Mouse (Mus musculus) neural tube, embryonic 12.5 days (tissue): ENCODE data around the gene Kctd19. TPM values are rescaled to one million over a fixed set of nuclear protein-coding genes. Genes with fewer than 3 reads are reported as not detected.

Experiments
- ATAC-seq: fragments of 200-750 bp; cut with Nextera tagmentation; 2 replicates; pipeline ENCODE4 v1.8.0; 2017; ENCODE audit warnings: low read depth, mild to moderate bottlenecking, moderate TSS enrichment, moderate library complexity; ENCODE audit not compliant: low FRiP score
- H3K27ac ChIP-seq: fragments of 300-500 bp; sonication (generic); 2 replicates; pipeline ENCODE4 v1.5.1; 2016
- H3K27me3 ChIP-seq: fragments of 300-500 bp; sonication (generic); replicated peaks from 2 replicates; pipeline ENCODE4 v1.6.1; 2016; ENCODE audit warnings: mild to moderate bottlenecking
- H3K36me3 ChIP-seq: fragments of 300-500 bp; sonication (generic); 2 replicates; pipeline ENCODE4 v1.6.1; 2016; ENCODE audit warnings: mild to moderate bottlenecking
- H3K4me1 ChIP-seq: fragments of 300-500 bp; sonication (generic); 2 replicates; pipeline ENCODE4 v1.6.1; 2016
- H3K4me2 ChIP-seq: fragments of 300-500 bp; sonication (generic); replicated peaks from 2 replicates; pipeline ENCODE4 v1.6.1; 2016; ENCODE audit warnings: mild to moderate bottlenecking
- H3K4me3 ChIP-seq: fragments of 300-500 bp; sonication (generic); 2 replicates; pipeline ENCODE4 v1.5.1; 2016
- H3K9ac ChIP-seq: fragments of 300-500 bp; sonication (generic); 2 replicates; pipeline ENCODE4 v1.6.1; 2016; ENCODE audit warnings: mild to moderate bottlenecking
- H3K9me3 ChIP-seq: fragments of 300-500 bp; sonication (generic); 2 replicates; pipeline ENCODE4 v1.6.1; 2016; ENCODE audit warnings: mild to moderate bottlenecking
- WGBS: fragments of 180-500 bp; shearing (Covaris S2); methylation state at CpG from one replicate; pipeline ENCODE4 v1.1.7; 2016; 5-methylcytosine and 5-hydroxymethylcytosine counted together
- polyA plus RNA-seq: library from polyadenylated mRNA; unstranded; fragments of >200 nt; fragmentation: Nextera tagmentation; extraction: Ambion mirVana; gene quantifications from 2 replicates; pipeline ENCODE4 v1.2.1, GENCODE M21; 2016

Gene Kctd19
- polyA plus RNA-seq, 1 experiment from 2014 or later = not detected

DNA sequence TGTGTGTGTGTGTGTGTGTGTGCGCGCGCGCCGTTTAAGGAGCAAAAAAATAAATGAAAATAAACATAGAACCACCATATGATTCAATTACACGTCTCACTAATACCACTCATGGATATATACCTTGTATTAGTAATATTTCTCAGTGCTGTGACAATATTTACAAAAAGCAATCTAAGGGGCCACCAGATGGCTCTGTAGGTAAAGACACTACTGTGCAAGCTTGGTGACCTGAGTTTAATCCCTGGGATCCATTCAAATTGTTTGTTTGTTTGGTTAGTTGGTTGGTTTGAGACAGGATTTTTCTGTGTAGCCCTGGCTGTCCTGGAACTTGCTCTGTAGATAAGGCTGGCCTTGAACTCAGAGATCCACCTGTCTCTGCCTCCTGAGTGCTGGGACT lies 3.4 kb downstream of the Kctd19 start:
- no peak overlapping the region for H3K9ac ChIP-seq
- H3K36me3 ChIP-seq = no peaks in the 10 kb centered on the region
- no peak overlapping the region for H3K4me3 ChIP-seq
- no peak overlapping the region for H3K27ac ChIP-seq
- no peaks in the 10 kb centered on the region for H3K9me3 ChIP-seq
- no peak for ATAC-seq
- WGBS = 96% methylated on average over 6 of the region's 6 CpGs
- peaks cover 7% of the 10 kb centered on the region for H3K4me1 ChIP-seq
- H3K27me3 ChIP-seq = peaks cover 10% of the 10 kb centered on the region
- no peak overlapping the region for H3K4me2 ChIP-seq

DNA sequence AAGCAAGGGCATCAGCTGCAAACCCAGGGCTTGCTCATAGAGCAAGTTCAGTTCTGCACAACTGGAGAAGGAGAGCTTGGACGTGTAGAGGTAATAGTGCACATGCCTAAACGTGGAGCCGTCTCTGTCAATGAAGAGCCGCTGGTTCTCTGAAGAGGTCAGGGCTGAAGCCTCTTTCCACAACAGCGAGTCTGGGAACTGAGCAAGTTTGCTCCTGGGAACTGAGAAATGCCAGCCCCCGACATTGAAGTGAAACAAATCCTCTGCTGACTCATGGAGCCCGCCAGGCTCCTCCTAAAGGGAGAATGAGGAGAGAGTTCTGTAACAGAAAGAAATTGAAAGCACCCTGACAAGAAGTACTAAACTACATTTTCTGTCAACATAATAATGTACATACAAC lies 5.0 kb downstream of the Kctd19 start:
- Histone ChIP-seq H3K9ac (no peak overlapping the region), H3K27me3 (peaks cover 2% of the 10 kb centered on the region), H3K4me2 (no peak overlapping the region), H3K27ac (no peak overlapping the region), H3K4me1 (peaks cover 2% of the 10 kb centered on the region), H3K36me3 (no peaks in the 10 kb centered on the region), H3K9me3 (no peaks in the 10 kb centered on the region), H3K4me3 (no peak overlapping the region)
- ATAC-seq = no peak
- WGBS = 67% methylated on average over 7 of the region's 7 CpGs

DNA sequence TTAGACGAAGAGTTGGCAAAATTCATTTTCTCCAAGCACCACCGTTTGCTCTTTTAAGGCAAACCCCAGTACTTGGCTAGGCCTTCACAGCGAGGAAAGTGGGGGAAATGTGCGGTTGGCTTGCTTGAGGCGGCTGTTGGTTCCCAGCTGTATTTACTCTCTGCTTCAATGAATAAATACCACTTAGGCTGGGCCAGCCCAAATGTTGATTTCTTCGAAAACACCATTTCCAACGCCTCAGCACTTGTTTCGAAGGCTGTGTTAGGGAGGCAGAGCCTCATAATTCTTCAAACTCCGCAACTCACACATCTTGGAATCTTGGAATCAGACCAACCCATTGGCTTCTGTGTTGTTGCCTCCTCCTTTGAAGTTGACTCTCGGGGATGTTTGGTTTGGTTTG lies 6.9 kb downstream of the Kctd19 start:
- Histone ChIP-seq H3K36me3 (no peaks in the 10 kb centered on the region), H3K9me3 (no peaks in the 10 kb centered on the region), H3K4me2 (no peak overlapping the region), H3K4me3 (no peak overlapping the region), H3K9ac (no peak overlapping the region), H3K4me1 (no peaks in the 10 kb centered on the region), H3K27me3 (no peaks in the 10 kb centered on the region), H3K27ac (no peak overlapping the region)
- WGBS = 85% methylated on average over 10 of the region's 10 CpGs
- no peak for ATAC-seq

DNA sequence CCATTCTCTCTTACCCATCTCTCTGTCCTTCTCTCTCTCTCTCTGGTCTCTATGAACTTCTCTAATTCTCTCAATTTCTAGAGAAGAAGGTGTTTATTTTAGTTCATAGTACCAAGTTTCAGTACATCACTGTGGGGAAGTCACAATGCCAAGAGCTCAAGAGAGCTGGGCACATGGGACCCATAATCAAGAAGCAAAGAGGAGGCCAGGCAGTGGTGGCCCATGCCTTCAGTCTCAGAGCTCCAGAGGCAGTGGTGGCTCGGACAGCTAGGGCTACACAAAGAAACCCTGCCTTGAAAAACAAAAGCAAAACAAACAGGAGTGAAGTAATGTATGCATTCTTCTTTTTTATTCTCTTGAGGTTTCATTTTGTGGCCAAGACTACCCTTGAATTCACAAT lies 8.8 kb downstream of the Kctd19 start:
- no peak overlapping the region for H3K4me3 ChIP-seq
- ATAC-seq = no peak
- H3K27me3 ChIP-seq = no peaks in the 10 kb centered on the region
- no peak overlapping the region for H3K27ac ChIP-seq
- no peaks in the 10 kb centered on the region for H3K9me3 ChIP-seq
- H3K36me3 ChIP-seq = no peaks in the 10 kb centered on the region
- H3K4me1 ChIP-seq = no peaks in the 10 kb centered on the region
- no peak overlapping the region for H3K4me2 ChIP-seq
- WGBS = 37% methylated on average over 1 of the region's 1 CpGs
- no peak overlapping the region for H3K9ac ChIP-seq

DNA sequence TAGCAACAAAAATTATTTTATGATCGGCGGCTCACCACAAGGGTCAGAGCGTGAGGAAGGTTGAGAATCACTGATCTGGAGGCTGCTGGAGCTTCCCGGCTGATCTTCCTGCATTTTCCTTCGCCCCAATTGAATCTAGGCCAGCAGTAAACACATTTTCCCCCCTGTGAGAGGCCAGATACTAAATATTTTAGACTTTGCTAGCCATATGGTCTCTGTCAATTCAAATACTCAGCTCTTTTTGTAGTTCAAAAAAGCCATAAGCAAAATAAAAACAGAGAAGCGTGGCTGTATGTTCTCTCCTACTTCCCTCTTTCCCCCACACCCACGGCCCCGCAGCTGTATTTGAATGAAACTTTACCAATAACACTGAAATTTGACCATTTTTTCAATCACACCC lies 9.8 kb downstream of the Kctd19 start:
- Histone ChIP-seq H3K9ac (no peak overlapping the region), H3K4me1 (no peaks in the 10 kb centered on the region), H3K4me3 (no peak overlapping the region), H3K27me3 (no peaks in the 10 kb centered on the region), H3K9me3 (no peaks in the 10 kb centered on the region), H3K27ac (no peak overlapping the region), H3K4me2 (no peak overlapping the region), H3K36me3 (no peaks in the 10 kb centered on the region)
- 87% methylated on average over 8 of the region's 8 CpGs for WGBS
- ATAC-seq = no peak

DNA sequence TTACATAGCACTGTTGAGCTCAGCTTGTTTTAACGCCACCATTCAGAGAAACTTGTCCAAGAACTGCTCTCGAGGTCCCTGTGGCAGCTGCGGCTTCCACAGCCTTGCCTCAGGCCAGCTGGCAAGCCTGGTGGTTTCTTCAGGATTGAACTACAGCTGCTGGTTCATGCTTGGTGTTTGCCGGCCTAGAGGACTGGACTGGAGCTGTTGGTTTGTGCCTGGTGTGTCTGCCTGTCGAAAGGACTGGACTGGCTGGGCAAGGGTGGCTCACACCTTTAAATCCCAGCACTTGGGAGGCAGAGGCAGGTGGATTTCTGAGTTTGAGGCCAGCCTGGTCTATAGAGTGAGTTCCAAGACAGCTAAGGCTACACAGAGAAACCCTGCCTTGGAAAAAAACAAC lies 13.3 kb downstream of the Kctd19 start:
- WGBS = 89% methylated on average over 5 of the region's 5 CpGs

DNA sequence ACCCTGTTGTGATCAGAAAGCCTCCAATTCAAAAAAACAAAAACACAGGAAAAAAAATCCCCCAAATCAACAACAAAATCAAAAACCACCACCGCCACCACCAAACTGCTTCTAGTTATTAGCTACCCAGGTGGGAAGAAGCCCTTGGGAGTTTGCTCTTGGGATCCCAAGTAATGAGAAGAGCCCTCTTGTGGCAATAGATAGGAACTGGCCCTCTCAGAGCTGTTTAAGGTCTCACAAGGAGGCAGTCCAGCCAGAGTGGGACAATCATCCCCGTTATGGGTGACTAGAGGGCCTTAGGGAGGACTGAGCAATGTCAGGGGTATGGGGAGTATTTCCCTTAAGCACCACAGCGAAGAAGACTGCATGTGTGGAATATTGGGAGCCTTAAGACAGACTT lies 15.6 kb downstream of the Kctd19 start:
- Histone ChIP-seq H3K27me3 (no peaks in the 10 kb centered on the region), H3K4me2 (no peak overlapping the region), H3K9ac (no peak overlapping the region), H3K4me3 (no peak overlapping the region), H3K9me3 (no peaks in the 10 kb centered on the region), H3K4me1 (no peaks in the 10 kb centered on the region), H3K36me3 (no peaks in the 10 kb centered on the region), H3K27ac (no peak overlapping the region)
- 35% methylated on average over 3 of the region's 3 CpGs for WGBS
- ATAC-seq = no peak

More for the DNA sequence above, 13.3 kb downstream of the Kctd19 start:
- no peak overlapping the region for H3K27ac ChIP-seq
- H3K36me3 ChIP-seq = no peaks in the 10 kb centered on the region
- ATAC-seq = no peak
- no peak overlapping the region for H3K9ac ChIP-seq
- H3K4me3 ChIP-seq = no peak overlapping the region
- no peaks in the 10 kb centered on the region for H3K27me3 ChIP-seq
- H3K4me2 ChIP-seq = no peak overlapping the region
- no peaks in the 10 kb centered on the region for H3K4me1 ChIP-seq
- H3K9me3 ChIP-seq = no peaks in the 10 kb centered on the region

DNA sequence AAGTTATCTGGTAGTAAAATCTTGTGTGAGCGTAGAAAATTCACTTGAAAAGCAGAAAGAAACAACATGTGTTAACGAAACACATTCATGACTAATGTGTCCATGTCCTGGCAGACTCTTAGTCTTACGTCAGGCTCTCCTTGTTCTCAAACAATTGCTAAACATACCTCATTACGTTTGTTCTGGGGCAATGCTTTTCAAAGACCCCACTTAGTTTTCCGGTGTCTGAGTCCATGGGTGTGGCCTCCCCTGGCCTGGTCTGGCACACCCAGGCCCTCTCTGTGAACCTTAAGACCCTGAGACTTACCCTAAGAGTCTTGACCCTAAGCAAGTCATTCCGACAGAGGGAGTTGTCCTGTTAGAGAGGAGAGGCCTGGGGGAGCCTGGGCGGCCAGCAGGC lies 19.4 kb downstream of the Kctd19 start:
- Histone ChIP-seq H3K4me1 (no peaks in the 10 kb centered on the region), H3K4me3 (no peak overlapping the region), H3K4me2 (no peak overlapping the region), H3K36me3 (no peaks in the 10 kb centered on the region), H3K9ac (no peak overlapping the region), H3K27ac (no peak overlapping the region), H3K27me3 (no peaks in the 10 kb centered on the region), H3K9me3 (no peaks in the 10 kb centered on the region)
- WGBS = 54% methylated on average over 7 of the region's 7 CpGs
- no peak for ATAC-seq

DNA sequence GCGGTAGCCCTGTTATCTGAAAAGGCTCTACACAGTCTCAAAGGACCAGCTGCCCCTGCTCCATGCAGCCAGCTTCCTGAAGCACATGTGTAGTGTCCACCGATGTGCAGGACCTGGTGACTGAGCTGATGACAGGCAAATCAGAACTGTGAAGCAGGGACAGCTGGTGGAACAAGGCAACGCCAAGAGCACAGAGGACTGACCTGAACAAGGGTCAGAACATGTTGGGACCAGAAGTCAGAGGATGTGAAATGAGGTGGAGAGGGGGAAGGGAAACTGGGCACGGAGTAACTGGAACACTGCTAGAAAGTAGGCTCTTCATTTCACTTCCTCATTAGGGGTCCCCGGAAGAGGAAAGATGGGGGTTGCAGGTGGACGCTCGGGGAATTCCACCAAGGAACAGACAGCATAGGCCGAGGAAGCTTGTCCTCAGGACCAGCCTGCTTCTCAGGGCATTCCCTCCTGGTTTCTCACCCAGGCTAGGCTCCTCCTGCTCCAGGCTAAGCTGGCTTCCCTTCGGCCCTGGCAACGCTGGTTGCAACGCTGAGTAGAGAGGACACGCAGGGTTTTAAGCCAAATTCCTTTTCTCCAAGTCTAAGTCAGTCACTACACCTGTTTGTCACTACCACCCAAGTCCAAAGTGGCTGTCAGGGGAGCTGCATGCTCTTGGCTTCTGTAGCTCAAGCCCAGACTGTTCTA lies 20.1 kb downstream of the Kctd19 start:
- no peaks in the 10 kb centered on the region for H3K36me3 ChIP-seq
- H3K27ac ChIP-seq = no peak overlapping the region
- no peak overlapping the region for H3K9ac ChIP-seq
- H3K4me2 ChIP-seq = no peak overlapping the region
- no peaks in the 10 kb centered on the region for H3K27me3 ChIP-seq
- no peaks in the 10 kb centered on the region for H3K4me1 ChIP-seq
- ATAC-seq = no peak
- H3K4me3 ChIP-seq = no peak overlapping the region
- 89% methylated on average over 12 of the region's 12 CpGs for WGBS
- H3K9me3 ChIP-seq = no peaks in the 10 kb centered on the region

DNA sequence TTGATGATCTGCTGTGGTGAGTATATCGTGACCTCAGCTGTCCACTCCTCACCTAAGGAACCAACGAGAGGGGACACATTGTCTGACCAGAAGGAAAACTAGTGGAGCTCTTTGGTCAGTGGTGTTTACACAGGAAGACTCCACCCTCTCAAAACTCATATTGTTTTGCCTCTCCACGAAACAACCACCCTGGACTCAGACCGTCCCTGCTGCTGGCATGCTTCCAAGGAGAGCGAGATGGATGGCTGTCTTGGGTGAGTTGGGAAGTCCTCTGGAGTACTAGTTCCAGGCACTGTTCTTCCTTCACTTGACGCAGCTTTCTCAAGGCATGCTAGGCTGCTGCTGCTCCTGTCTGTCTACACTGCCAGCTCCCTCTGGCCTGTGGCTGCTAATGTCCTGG lies 24.2 kb downstream of the Kctd19 start:
- Histone ChIP-seq H3K27me3 (no peaks in the 10 kb centered on the region), H3K4me2 (no peak overlapping the region), H3K4me3 (no peak overlapping the region), H3K27ac (no peak overlapping the region), H3K4me1 (no peaks in the 10 kb centered on the region), H3K9ac (no peak overlapping the region), H3K36me3 (no peaks in the 10 kb centered on the region), H3K9me3 (no peaks in the 10 kb centered on the region)
- 79% methylated on average over 6 of the region's 6 CpGs for whole genome bisulfite sequencing
- no peak for ATAC-seq

DNA sequence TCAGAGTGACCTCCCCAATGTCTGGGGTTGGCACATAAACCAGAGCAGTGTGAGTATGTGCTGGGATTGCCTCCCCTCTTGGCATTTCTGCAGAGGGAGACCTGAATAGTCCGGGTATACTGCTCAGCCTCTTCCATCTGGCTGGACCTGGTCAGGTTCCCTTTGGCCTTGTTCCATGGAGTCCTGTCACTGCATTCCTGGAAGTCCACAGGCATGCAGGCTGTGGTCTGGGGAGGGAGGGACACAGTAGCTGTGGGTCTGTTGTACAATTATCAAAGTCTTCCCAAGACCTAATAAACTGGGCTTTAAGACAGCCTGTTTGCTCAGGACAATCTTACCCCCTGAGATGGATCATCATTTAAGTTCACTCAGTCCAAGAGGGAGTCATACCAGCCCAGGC lies 26.2 kb downstream of the Kctd19 start:
- no peaks in the 10 kb centered on the region for H3K36me3 ChIP-seq
- 79% methylated on average over 1 of the region's 1 CpGs for WGBS
- H3K4me2 ChIP-seq = no peak overlapping the region

DNA sequence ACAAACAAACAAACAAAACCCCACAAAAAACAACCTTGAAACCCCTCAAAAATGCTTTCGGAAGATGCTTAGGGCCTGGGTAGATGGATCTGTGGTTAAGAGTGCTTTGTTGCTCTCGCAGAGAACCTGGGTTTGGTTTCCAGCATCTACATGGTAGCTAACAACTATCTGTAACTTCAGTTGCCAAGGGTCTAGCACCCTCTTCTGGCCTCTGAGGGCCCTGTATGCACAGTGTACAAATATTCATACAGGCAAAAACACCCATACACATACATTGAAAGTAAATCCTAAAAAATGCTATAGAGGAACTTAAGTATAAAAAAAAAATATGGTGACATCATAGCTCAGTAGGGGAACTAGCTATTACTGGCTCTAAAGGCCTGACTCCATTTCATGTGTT lies 29.2 kb downstream of the Kctd19 start:
- H3K4me2 ChIP-seq = no peak overlapping the region
- no peak for ATAC-seq
- H3K27ac ChIP-seq = no peak overlapping the region
- no peaks in the 10 kb centered on the region for H3K36me3 ChIP-seq
- no peaks in the 10 kb centered on the region for H3K27me3 ChIP-seq
- H3K9ac ChIP-seq = no peak overlapping the region
- H3K4me1 ChIP-seq = no peaks in the 10 kb centered on the region
- no peak overlapping the region for H3K4me3 ChIP-seq
- H3K9me3 ChIP-seq = no peaks in the 10 kb centered on the region
- 90% methylated on average over 2 of the region's 2 CpGs for WGBS

More for the DNA sequence above, 26.2 kb downstream of the Kctd19 start:
- Histone ChIP-seq H3K27me3 (no peaks in the 10 kb centered on the region), H3K27ac (no peak overlapping the region), H3K9ac (no peak overlapping the region), H3K4me1 (no peaks in the 10 kb centered on the region), H3K4me3 (no peak overlapping the region), H3K9me3 (no peaks in the 10 kb centered on the region)
- no peak for ATAC-seq

DNA sequence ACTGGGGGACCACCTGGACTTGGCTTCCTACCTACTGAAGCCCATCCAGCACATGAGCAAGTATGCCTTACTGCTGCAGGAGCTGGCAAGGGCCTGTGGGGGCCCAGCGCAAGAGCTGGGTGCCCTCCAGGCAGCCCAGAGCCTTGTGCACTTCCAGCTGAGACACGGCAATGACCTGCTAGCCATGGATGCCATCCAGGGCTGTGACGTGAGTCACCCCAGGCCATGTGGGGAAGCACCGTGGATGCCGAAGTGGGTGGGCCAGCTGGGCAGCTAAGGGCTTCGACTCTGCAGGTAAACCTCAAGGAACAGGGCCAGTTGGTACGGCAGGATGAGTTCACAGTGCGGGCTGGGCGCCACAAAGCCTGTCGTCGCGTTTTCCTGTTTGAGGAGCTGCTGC lies 33.0 kb downstream of the Kctd19 start:
- no peak for ATAC-seq
- no peak overlapping the region for H3K9ac ChIP-seq
- no peak overlapping the region for H3K27ac ChIP-seq
- no peaks in the 10 kb centered on the region for H3K27me3 ChIP-seq
- H3K4me1 ChIP-seq = peaks cover 6% of the 10 kb centered on the region; the same call in 1 of the 2 replicates
- H3K36me3 ChIP-seq = no peaks in the 10 kb centered on the region
- H3K9me3 ChIP-seq = no peaks in the 10 kb centered on the region
- WGBS = 89% methylated on average over 12 of the region's 12 CpGs
- no peak overlapping the region for H3K4me2 ChIP-seq
- H3K4me3 ChIP-seq = no peak overlapping the region
